Mouse (Mus musculus): Measurements from ENCODE around the gene Padi1.

GRCm38 (mm10) chr4:140787414-140787813 lies 58.2 kb downstream of the Padi1 start:
- TF ChIP-seq CTCF (IDR thresholded peaks at IDR 0.05; ENCODE audit: borderline replicate concordance, insufficient read depth, low read depth, low read length) = no peak
- no peak for TF ChIP-seq POLR2A (IDR thresholded peaks at IDR 0.05; ENCODE audit: borderline replicate concordance, insufficient read depth, low read length)

Measured in cerebellum, adult 2 months (tissue).